Mouse (Mus musculus): Measurements from ENCODE around the gene Tnrc18.

Gene Tnrc18

DNA sequence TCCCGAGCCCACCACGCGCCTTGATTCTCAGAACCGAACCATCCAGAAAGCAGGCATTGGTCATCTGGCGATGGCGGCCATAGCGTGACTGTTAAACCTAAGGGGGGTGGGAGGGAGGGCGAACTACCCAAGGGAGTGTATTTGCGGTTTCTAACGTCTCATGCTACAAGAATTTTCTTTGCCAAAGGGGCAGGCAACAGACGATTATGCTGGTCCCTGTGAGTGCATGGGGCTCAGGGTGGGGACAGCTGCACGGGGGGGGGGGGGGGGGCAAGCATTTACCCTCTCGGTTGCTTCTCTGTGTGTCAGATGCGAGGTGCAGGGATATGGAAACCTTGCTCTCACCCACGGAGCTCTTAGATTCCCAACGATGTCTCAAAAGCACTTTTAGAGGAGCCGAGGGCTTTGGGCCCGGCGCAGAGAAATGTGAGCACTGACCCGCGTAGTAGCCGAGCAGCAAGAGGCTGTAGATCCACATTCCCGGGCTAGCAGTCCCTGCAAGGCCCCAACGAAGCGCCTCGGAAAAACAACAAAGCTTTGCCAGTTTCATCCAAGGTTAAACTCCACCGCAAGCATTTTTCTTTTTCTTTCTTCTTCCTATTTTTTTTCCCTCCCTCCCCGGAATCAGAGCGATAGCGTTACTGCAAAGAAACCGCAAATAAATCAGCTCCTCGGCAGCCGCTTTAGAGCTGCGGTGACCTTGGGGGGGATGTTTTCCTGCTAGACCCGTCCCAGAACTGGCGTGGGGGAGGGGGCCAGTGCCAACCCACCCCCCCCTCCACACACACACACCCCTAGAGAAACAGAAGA lies 5.0 kb upstream of the Tnrc18 start:
- peak; percentile 70 for DNase-seq (ENCODE audit: low read depth, low spot score)

- no peak for DNase-seq (ENCODE audit: low read depth, low spot score)
Measured at GRCm38 (mm10) chr5:142821974-142822285, 4.5 kb upstream of the Tnrc18 start.

DNA sequence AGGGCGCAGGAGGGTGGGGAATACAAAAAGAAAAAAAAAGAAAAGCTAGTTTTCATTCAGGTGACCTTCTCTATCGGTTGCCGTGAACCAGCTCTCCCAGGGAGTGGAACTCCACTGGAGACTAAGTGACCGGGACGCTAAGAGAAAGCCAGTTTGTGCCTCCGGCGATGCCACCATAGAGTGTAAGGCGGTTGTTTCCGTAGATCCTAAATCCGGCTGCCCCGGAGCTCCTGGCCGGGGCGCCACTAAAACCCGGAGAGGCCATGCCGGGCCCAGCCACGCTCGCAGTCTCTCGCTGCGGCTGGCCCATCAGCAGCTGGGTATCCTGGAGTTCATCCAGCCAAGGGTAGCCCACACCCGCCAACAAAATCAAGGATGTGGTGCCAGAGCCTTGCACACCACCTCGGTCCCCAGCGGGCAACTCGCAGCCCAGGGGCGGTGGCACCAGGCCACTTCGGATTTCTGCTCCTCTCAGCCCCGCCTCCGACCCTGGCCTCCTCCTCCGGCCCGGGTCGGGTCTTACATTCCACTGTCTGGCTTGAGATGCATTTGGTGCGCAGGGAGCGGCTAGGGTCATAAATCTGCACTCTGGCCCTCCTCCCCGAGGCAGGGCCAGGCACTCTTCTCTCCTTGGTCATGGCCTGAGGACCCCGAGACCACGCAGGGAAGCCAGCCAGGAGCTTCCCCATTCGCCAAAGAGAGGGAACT lies 4.0 kb upstream of the Tnrc18 start:
- peak; percentile 93 for DNase-seq (ENCODE audit: low read depth, low spot score)

- peak; percentile 84 for DNase-seq (ENCODE audit: low read depth, low spot score)
Measured at GRCm38 (mm10) chr5:142820276-142821265, 3.1 kb upstream of the Tnrc18 start.

DNA sequence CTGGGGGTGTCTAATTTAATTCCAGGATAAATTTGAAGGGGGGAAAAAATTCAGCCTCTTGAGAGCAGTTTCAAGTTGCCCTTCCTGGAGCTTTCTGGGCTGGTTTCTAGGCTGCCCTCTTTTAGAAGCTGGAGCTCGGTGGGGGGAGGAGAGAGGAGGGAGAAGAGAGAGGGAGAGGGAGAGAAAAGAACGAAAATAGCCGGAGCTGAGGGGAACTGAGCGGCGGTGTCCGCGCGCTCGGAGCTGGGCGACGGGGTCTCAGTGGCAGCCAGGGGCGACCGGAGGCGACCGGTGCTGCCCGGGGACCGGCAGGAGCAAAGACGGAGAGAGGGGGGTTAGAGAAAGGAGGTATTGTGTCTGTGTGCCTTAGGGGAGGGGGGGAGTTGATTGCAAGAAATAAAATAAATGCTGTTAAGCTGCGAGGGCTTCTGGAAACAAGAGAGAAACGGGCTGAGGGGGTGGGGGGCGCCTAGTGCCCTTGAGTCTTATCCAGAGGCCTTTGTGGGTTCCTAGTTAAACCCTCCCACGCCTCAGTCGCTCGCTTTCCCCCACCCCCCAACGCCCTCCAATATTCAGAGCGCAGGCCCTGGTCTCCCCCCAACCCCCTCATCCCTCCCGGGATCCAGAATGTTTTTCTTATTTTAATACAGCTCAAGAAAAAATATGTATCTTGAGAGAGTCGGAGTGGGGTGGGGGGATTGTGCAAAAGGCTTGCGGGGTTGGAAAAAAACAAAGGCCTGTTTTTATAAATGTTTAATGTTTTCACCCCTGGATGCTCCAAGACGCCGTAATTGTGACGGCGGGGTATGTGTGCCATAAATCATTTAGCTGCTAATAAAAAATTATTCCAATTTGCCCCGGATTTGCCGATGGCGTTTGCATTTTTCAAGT lies 2.2 kb upstream of the Tnrc18 start:
- peak; percentile 98 for DNase-seq (ENCODE audit: low read depth, low spot score)

- DNase-seq (ENCODE audit: low read depth, low spot score): peak; percentile 78
Measured at GRCm38 (mm10) chr5:142818435-142819360, 1.2 kb upstream of the Tnrc18 start.

GRCm38 (mm10) chr5:142816811-142817523 lies 495 bp downstream of the Tnrc18 start:
- DNase-seq (ENCODE audit: low read depth, low spot score): peak; percentile 55

DNA sequence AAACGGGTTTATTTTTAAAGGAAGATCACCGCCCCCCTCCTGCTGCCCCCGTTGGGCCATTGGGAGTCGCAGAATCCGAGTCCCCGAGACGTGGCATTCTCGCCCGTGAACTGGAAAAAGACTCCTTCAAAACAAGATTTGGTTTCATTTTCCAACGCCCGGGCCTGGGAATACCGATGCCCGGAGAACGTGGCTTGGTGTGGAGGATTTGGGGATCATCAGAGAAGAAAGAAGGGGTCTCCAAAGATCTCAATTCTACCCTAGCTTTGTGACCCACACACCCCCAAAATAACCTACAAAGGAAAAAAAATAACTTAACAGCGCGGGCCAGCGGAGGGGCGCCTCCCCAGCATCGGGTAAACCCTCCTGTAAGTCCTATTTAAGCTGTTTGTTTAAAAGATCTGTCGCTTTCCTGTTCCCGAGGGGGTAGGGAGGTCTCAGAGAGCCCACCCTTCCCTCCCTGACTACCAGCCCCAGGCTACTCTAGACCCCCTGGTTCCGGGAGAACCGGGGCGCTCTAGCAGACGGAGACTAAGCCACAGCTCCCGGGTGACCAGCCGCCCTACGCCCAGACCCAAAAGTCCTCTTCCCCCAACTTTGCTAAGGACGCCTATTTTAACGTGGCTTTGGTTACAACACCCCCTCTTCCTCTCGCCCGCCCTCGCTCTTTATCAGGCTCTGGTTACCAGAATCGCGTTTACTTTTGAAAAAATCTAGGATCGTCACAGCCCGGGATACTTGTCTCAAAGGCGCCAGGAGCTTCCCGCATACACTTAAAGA lies 1.2 kb downstream of the Tnrc18 start:
- DNase-seq (ENCODE audit: low read depth, low spot score): peak; percentile 62

GRCm38 (mm10) chr5:142815421-142816001 lies 2.0 kb downstream of the Tnrc18 start:
- no peak for DNase-seq (ENCODE audit: low read depth, low spot score)

DNA sequence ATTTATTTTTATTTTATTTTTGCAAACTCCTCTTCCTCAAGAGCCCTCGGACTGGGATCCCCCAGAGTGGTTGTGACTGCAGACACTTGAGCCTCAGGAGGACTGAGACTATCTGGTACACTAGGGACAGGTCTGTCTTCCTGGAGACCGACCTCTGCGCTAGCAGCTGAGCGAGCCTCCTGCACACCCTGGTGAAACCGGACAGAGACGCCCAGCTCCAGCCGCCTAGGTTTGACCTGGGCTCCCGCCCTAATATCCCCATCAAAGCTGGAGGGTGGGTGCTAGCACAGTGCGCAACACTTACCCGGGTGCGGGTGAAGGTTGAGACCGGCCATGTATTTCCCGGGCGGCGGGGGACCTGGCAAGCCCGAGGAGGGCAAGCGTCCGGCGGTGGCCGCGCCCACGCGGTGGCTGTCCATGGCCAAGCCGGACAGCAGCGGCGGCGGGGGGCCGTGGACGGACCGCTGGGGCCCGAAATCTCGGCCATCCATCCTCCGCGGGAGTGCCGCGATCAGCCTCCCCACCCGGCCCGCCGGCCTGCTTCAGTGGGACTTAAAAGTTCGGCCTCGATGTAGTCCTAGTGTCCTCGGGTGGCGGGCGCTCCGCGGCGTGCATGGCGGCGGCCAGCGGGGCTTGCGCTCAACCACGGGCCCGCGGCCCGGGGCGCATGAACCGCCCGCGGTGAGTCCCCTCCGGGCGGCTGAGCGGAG lies 2.6 kb downstream of the Tnrc18 start:
- DNase-seq (ENCODE audit: low read depth, low spot score): no peak

- peak; percentile 80 for DNase-seq (ENCODE audit: low read depth, low spot score)
Measured at GRCm38 (mm10) chr5:142814161-142814651, 3.3 kb downstream of the Tnrc18 start.

- no peak for DNase-seq (ENCODE audit: low read depth, low spot score)
Measured at GRCm38 (mm10) chr5:142813722-142814111, 3.7 kb downstream of the Tnrc18 start.

- DNase-seq (ENCODE audit: low read depth, low spot score): peak; percentile 65
Measured at GRCm38 (mm10) chr5:142812976-142813721, 4.3 kb downstream of the Tnrc18 start.

- no peak for DNase-seq (ENCODE audit: low read depth, low spot score)
Measured at GRCm38 (mm10) chr5:142812621-142812975, 4.9 kb downstream of the Tnrc18 start.

GRCm38 (mm10) chr5:142811870-142812443 lies 5.5 kb downstream of the Tnrc18 start:
- no peak for DNase-seq (ENCODE audit: low read depth, low spot score)
